Mouse (Mus musculus) megakaryocyte, embryonic 14.5 days (primary cell): ENCODE measurements around the gene Pgs1.

Source experiments
- FLI1 ChIP-seq: IDR thresholded peaks from 2 replicates; pipeline ENCODE4 v1.6.1; 2012; ENCODE audit warnings: low read length, inconsistent platforms, mixed read lengths
- GATA1 ChIP-seq: IDR thresholded peaks from 3 replicates; pipeline ENCODE4 v1.6.1; 2012; ENCODE audit warnings: mixed read lengths, low read length, inconsistent platforms, borderline replicate concordance

DNA sequence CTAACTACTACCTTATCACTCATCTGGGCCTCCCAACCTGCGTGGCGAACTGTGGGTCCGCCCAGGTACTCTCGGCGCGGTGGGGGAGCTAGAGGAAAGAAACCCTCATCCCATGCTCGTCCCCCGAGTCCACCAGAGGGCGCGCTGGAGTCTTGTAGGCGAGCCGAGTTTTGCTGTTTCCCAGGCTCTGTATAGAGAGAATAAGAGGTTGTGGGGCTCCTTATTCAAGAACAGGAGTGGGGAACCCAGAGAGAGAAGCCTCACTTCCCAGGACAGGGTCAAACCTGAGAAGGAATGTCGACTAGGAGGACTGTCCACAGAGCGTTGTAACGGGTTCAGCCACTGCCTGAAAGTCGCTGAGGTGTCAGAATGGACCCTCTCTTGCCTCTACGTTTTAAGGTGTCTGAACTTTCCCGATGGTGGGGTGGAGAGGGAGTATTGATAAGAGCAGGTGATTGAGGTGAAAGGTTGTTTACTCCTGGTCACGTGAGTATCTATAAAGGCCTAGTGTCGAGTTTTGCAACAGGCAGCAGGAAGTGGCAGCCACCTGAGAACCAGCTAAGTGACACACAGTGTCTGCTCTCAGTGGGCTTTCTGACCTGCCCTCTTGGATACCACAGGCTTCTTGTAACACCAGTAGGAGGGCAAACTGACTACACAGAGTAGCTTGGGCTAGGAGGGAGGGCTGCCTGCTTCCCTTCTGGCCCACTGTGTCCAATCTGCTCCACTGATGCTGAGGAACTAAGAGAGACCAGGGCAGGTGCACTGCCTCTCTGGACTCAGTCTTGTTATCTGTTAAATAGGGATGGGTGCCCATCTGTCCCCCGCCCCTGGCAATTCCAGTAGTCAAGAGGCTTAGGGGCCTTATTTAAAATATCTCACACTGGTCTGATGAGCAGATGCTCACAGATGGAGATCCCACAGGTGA lies 15.9 kb upstream of the Pgs1 start, which contains the start of gene Socs3:
- no peak for TF ChIP-seq GATA1
- TF ChIP-seq FLI1, result no peak
